Mouse (Mus musculus) forebrain, postnatal 0 days (tissue): ENCODE data around the gene Wdr53. TPM values are rescaled to one million over a fixed set of nuclear protein-coding genes. Genes with fewer than 3 reads are reported as not detected.
"Not testable (repeated sequence)": the region's sequence is repeated elsewhere in the genome, so short reads cannot be mapped to it uniquely, and the experiment has no call there.

Experiments
- ATAC-seq: fragments of 200-750 bp; cut with Nextera tagmentation; 2 replicates; pipeline ENCODE4 v1.8.0; 2017; ENCODE audit warnings: mild to moderate bottlenecking, moderate library complexity
- DNase-seq: peaks from one replicate; pipeline ENCODE4 v3.0.0-alpha.2; 2015
- H3K27ac ChIP-seq: fragments of 300-500 bp; sonication (generic); 2 replicates; pipeline ENCODE4 v1.5.1; 2014; ENCODE audit warnings: low read depth, mild to moderate bottlenecking, antibody characterized with exemption, low read length, moderate library complexity, mixed read lengths
- H3K27me3 ChIP-seq: fragments of 300-500 bp; sonication (generic); 2 replicates; pipeline ENCODE4 v1.6.1; 2014; ENCODE audit warnings: mild to moderate bottlenecking, low read length, mixed read lengths; ENCODE audit not compliant: insufficient read depth
- H3K36me3 ChIP-seq: fragments of 300-500 bp; sonication (generic); 2 replicates; pipeline ENCODE4 v1.6.1; 2014; ENCODE audit warnings: mild to moderate bottlenecking, moderate library complexity; ENCODE audit not compliant: insufficient read depth
- H3K4me1 ChIP-seq: fragments of 300-500 bp; sonication (generic); 2 replicates; pipeline ENCODE4 v1.6.1; 2014; ENCODE audit warnings: antibody characterized with exemption; ENCODE audit not compliant: insufficient read depth
- H3K4me2 ChIP-seq: fragments of 300-500 bp; sonication (generic); 2 replicates; pipeline ENCODE4 v1.6.1; 2014; ENCODE audit warnings: low read depth, mild to moderate bottlenecking, moderate library complexity
- H3K4me3 ChIP-seq: fragments of 300-500 bp; sonication (generic); 2 replicates; pipeline ENCODE4 v1.5.1; 2014; ENCODE audit warnings: low read depth, low read length, mixed read lengths
- H3K9ac ChIP-seq: fragments of 300-500 bp; sonication (generic); 2 replicates; pipeline ENCODE4 v1.6.1; 2014; ENCODE audit warnings: mild to moderate bottlenecking
- H3K9me3 ChIP-seq: fragments of 300-500 bp; sonication (generic); 2 replicates; pipeline ENCODE4 v1.6.1; 2016; ENCODE audit warnings: low read length
- CTCF ChIP-seq: sonication (generic); IDR thresholded peaks from 2 replicates; pipeline ENCODE4 v1.5.1; 2016; ENCODE audit warnings: antibody characterized with exemption, control low read depth, low read depth
- WGBS: fragments of 180-500 bp; shearing (Covaris S2); extraction: QIAGEN DNeasy Blood & Tissue Kit; methylation state at CpG from one replicate; pipeline ENCODE4 v1.1.7; 2014; 5-methylcytosine and 5-hydroxymethylcytosine counted together
- microRNA counts: library from miRNA; unstranded; fragments of <30 nt; microRNA quantifications from one replicate; lab custom pipeline; 2015
- microRNA-seq, 2 experiments: library from miRNA; unstranded; fragments of <30 nt; microRNA quantifications; one replicate each; pipeline ENCODE4; 2016
- polyA plus RNA-seq: library from polyadenylated mRNA; unstranded; fragments of >200 nt; fragmentation: Nextera tagmentation; extraction: Ambion mirVana; gene quantifications from 2 replicates; pipeline ENCODE4 v1.2.1, GENCODE M21; 2015
- total RNA-seq: library from RNA; depleted of rRNA; stranded (reverse); fragments of >200 nt; gene quantifications from 2 replicates; pipeline ENCODE4 v1.2.3, GENCODE M21; 2014; rRNA removed

Wdr53 gene
- total and polyA plus RNA-seq, 2 experiments from 2014 or later: 12.8 to 18.0 TPM

- Histone ChIP-seq H3K4me1 (0 out of 2 replicates have a peak, but pooled peaks cover 4% of the 10 kb centered on the region), H3K4me3 (peak overlapping the region; percentile 11), H3K9ac (no peak overlapping the region), H3K4me2 (peak overlapping the region; percentile 35), H3K9me3 (no peaks in the 10 kb centered on the region), H3K27ac (no peak overlapping the region), H3K36me3 (peaks cover 14% of the 10 kb centered on the region; the same call in 1 of the 2 replicates), H3K27me3 (no peaks in the 10 kb centered on the region)
- DNase-seq (no peak), ATAC-seq (no peak)
- WGBS: 80% methylated on average over 8 of the region's 8 CpGs
- TF ChIP-seq CTCF: no peak
Measured at GRCm38 (mm10) chr16:32280211-32280610, 33.2 kb downstream of the Wdr53 start.

DNA sequence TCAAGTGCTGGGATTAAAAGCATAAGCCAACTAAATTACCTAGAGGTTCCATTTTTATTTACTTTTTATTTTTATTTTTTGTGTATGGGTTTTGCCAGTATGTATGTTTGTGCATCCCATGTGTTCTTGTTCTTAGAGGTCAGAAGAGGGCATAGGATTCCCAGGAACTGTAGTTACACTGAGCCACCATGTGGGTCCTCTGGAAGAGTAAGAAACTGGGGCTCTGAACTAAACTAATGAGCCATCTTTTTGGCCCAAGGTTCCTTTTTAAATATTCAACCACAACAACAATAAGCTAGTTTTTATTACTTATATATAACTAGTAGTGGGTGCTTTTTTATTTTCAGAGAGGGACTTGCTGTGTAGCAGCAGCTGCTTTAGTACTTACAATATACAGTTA lies 35.6 kb downstream of the Wdr53 start:
- H3K4me3 ChIP-seq: no peak overlapping the region
- TF ChIP-seq CTCF: no peak
- 0 out of 2 replicates have a peak, but pooled peaks cover 4% of the 10 kb centered on the region for H3K4me1 ChIP-seq
- no peak for DNase-seq
- H3K9me3 ChIP-seq: no peaks in the 10 kb centered on the region
- no peak overlapping the region for H3K9ac ChIP-seq
- ATAC-seq: no peak
- no peak overlapping the region for H3K4me2 ChIP-seq
- no peak overlapping the region for H3K27ac ChIP-seq
- H3K36me3 ChIP-seq: peaks cover 23% of the 10 kb centered on the region
- H3K27me3 ChIP-seq: no peaks in the 10 kb centered on the region

- no peak overlapping the region for H3K4me2 ChIP-seq
- no peak overlapping the region for H3K9ac ChIP-seq
- H3K27ac ChIP-seq: no peak overlapping the region
- DNase-seq (no peak), ATAC-seq (no peak)
- no peaks in the 10 kb centered on the region for H3K9me3 ChIP-seq
- no peaks in the 10 kb centered on the region for H3K27me3 ChIP-seq
- H3K36me3 ChIP-seq: peaks cover 48% of the 10 kb centered on the region
- 93% methylated on average over 4 of the region's 4 CpGs for WGBS
- no peaks in the 10 kb centered on the region for H3K4me1 ChIP-seq
- no peak for TF ChIP-seq CTCF
- no peak overlapping the region for H3K4me3 ChIP-seq
Measured at GRCm38 (mm10) chr16:32291821-32292220, 44.8 kb downstream of the Wdr53 start.

GRCm38 (mm10) chr16:32299617-32300016 lies 52.6 kb downstream of the Wdr53 start:
- not testable (repeated sequence) for H3K4me3 ChIP-seq, H3K9ac ChIP-seq, H3K27ac ChIP-seq, H3K4me1 ChIP-seq, ATAC-seq, H3K4me2 ChIP-seq, H3K9me3 ChIP-seq, DNase-seq, H3K27me3 ChIP-seq
- WGBS: 97% methylated on average over 4 of the region's 4 CpGs
- H3K36me3 ChIP-seq: peaks cover 38% of the 10 kb centered on the region

DNA sequence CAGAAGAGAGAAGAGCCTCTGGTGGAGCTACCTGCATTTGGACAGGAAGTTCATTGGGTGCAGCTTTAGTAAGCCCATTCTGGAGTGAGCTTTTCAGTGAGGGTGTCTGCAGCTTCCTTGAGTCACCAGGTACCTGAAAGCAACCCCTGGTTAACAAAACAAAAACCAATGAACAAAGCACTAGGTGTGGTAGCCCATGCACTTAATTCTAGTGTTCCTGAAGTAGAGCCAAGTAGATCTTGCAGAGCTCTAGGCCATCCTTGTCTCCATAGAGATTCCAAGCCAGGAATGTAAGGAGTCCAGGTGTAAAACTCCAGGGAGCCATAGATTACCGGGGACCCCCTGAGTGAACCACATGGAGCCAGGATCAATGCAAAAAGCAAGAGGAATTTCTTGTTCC lies 56.0 kb downstream of the Wdr53 start:
- 49% methylated on average over 1 of the region's 1 CpGs for WGBS
- no peak for TF ChIP-seq CTCF
- no peak for ATAC-seq
- Histone ChIP-seq H3K27me3 (no peaks in the 10 kb centered on the region), H3K4me2 (no peak overlapping the region), H3K9me3 (no peaks in the 10 kb centered on the region), H3K36me3 (peaks cover 18% of the 10 kb centered on the region), H3K4me3 (no peak overlapping the region), H3K27ac (no peak overlapping the region), H3K9ac (no peak overlapping the region), H3K4me1 (no peaks in the 10 kb centered on the region)
- no peak for DNase-seq

DNA sequence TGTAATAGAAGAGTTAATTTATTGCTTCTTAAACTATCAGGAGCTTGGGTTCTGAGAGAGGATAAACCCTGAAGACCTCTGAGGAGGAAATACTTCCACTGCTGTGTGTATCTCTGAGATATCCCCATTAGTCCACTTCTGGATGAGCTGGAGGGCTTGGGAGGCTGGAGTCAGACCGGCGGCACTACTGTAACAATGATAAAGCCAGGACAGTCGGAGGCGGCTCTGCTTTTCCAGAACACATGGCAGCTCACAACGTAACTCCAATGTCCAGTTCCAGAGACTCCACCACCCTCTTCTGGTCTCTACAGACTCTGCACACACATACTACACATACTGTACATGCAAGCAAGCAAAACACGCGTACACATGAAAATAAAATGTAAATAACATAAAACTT lies 56.9 kb downstream of the Wdr53 start:
- no peak for DNase-seq
- no peak overlapping the region for H3K4me3 ChIP-seq
- H3K9me3 ChIP-seq: no peaks in the 10 kb centered on the region
- no peak overlapping the region for H3K9ac ChIP-seq
- H3K27me3 ChIP-seq: no peaks in the 10 kb centered on the region
- TF ChIP-seq CTCF: no peak
- H3K4me2 ChIP-seq: no peak overlapping the region
- no peak overlapping the region for H3K27ac ChIP-seq
- no peaks in the 10 kb centered on the region for H3K4me1 ChIP-seq
- no peak for ATAC-seq
- WGBS: 97% methylated on average over 7 of the region's 7 CpGs
- H3K36me3 ChIP-seq: peaks cover 11% of the 10 kb centered on the region

MicroRNAs within 50 kb of the gene (microRNA counts, 519-probe panel; counts per million panel counts)
- not detected for microRNA mmu-miR-1946a (lab: Ali Mortazavi, UCI)

Small RNA genes within 50 kb of the gene (microRNA-seq; reads per million reads assigned to microRNA genes)
- gene Mir1946a: 0 reads per million in 2 experiments

Other genes with a start within 250 kb of the Wdr53 start
- 27.2 and 29.5 TPM in 2 replicates for gene Senp5, start 243.9 kb upstream of the Wdr53 start, total RNA-seq
- 6.9 and 11.0 TPM in 2 replicates for gene Senp5, start 243.9 kb upstream of the Wdr53 start, polyA plus RNA-seq
- gene Pak2, start 167.9 kb upstream of the Wdr53 start, total RNA-seq: 35.9 and 41.1 TPM in 2 replicates
- gene Pak2, start 167.9 kb upstream of the Wdr53 start, polyA plus RNA-seq: 23.3 and 29.4 TPM in 2 replicates
- 71.7 and 102 TPM in 2 replicates for gene Pigx, start 147.5 kb upstream of the Wdr53 start, total RNA-seq
- 113 and 133 TPM in 2 replicates for gene Pigx, start 147.5 kb upstream of the Wdr53 start, polyA plus RNA-seq
- 43.6 and 51.5 TPM in 2 replicates for gene Cep19, start 147.4 kb upstream of the Wdr53 start, total RNA-seq
- gene Cep19, start 147.4 kb upstream of the Wdr53 start, polyA plus RNA-seq: 61.0 and 64.8 TPM in 2 replicates
- 10.2 and 12.5 TPM in 2 replicates for gene Nrros, start 81.6 kb upstream of the Wdr53 start, total RNA-seq
- 6.4 and 7.6 TPM in 2 replicates for gene Nrros, start 81.6 kb upstream of the Wdr53 start, polyA plus RNA-seq
- gene Bex6, start 67.4 kb upstream of the Wdr53 start, total RNA-seq: not detected in 2 replicates
- gene Bex6, start 67.4 kb upstream of the Wdr53 start, polyA plus RNA-seq: not detected in 2 replicates
- 45.2 and 51.0 TPM in 2 replicates for gene Fbxo45, start 69 bp upstream of the Wdr53 start, total RNA-seq
- 13.5 and 16.7 TPM in 2 replicates for gene Fbxo45, start 69 bp upstream of the Wdr53 start, polyA plus RNA-seq
- gene Smco1, start 24.2 kb downstream of the Wdr53 start, total RNA-seq: not detected in 2 replicates
- not detected in 2 replicates for gene Smco1, start 24.2 kb downstream of the Wdr53 start, polyA plus RNA-seq
- gene Rnf168, start 30.2 kb downstream of the Wdr53 start, total RNA-seq: 38.6 and 39.1 TPM in 2 replicates
- gene Rnf168, start 30.2 kb downstream of the Wdr53 start, polyA plus RNA-seq: 18.6 and 26.1 TPM in 2 replicates
- gene Ubxn7, start 85.0 kb downstream of the Wdr53 start, total RNA-seq: 35.9 and 42.5 TPM in 2 replicates
- gene Ubxn7, start 85.0 kb downstream of the Wdr53 start, polyA plus RNA-seq: 6.6 and 10.5 TPM in 2 replicates
- gene Tm4sf19, start 153.3 kb downstream of the Wdr53 start, total RNA-seq: 0.48 TPM in 1 of 2 replicates, not detected in the other
- gene Tm4sf19, start 153.3 kb downstream of the Wdr53 start, polyA plus RNA-seq: not detected in 2 replicates
- gene Tctex1d2, start 172.5 kb downstream of the Wdr53 start, total RNA-seq: 20.5 and 21.8 TPM in 2 replicates
- 58.2 and 63.2 TPM in 2 replicates for gene Tctex1d2, start 172.5 kb downstream of the Wdr53 start, polyA plus RNA-seq
- gene Pcyt1a, start 183.7 kb downstream of the Wdr53 start, total RNA-seq: 38.4 and 47.6 TPM in 2 replicates
- gene Pcyt1a, start 183.7 kb downstream of the Wdr53 start, polyA plus RNA-seq: 44.6 and 47.6 TPM in 2 replicates
- gene Slc51a, start 240.7 kb downstream of the Wdr53 start, total RNA-seq: not detected in 2 replicates
- gene Slc51a, start 240.7 kb downstream of the Wdr53 start, polyA plus RNA-seq: 0.13 and 0.25 TPM in 2 replicates
- not detected in 2 replicates for gene Zdhhc19, start 249.0 kb downstream of the Wdr53 start, total RNA-seq
- 0.24 TPM in 1 of 2 replicates, not detected in the other for gene Zdhhc19, start 249.0 kb downstream of the Wdr53 start, polyA plus RNA-seq